20 mouse cellular contexts compared by ENCODE assay signal in genomic region chr2:155523706-155524105, GRCm38 (mm10). TPM values are rescaled to one million over a fixed set of nuclear protein-coding genes. Genes with fewer than 3 reads are reported as not detected.
"Had no signal": no experiment of that assay in that cellular context is flagged by ENCODE, and none has a peak within 500 bp of the region (broad histone marks: within the 10 kb centered on the region; RNA-seq: fewer than 3 reads in every experiment).

No protein-coding gene starts in this region.

- H3K4me1 ChIP-seq: intestine, embryonic 15.5 days; stomach, embryonic 15.5 days had no signal

- H3K36me3 ChIP-seq: intestine, embryonic 15.5 days; neural tube, embryonic 13.5 days; stomach, embryonic 15.5 days had no signal

- H3K27ac ChIP-seq: intestine, embryonic 15.5 days; layer of hippocampus, adult 2 months; left cerebral cortex, adult 2 months; macrophage; neural tube, embryonic 13.5 days; stomach, embryonic 15.5 days had no signal

- ATAC-seq: intestine, embryonic 15.5 days; lung, postnatal 0 days had no signal

- H3K4me3 ChIP-seq: intestine, embryonic 15.5 days; layer of hippocampus, adult 2 months; left cerebral cortex, adult 2 months; neural tube, embryonic 13.5 days; stomach, embryonic 15.5 days had no signal

- H3K27me3 ChIP-seq: intestine, embryonic 15.5 days; neural tube, embryonic 13.5 days; stomach, embryonic 15.5 days had no signal

- H3K4me2 ChIP-seq: intestine, embryonic 15.5 days; lung, embryonic 14.5 days; midbrain, embryonic 11.5 days; neural tube, embryonic 13.5 days; stomach, embryonic 15.5 days had no signal

- H3K9ac ChIP-seq: intestine, embryonic 15.5 days; lung, embryonic 14.5 days; neural tube, embryonic 13.5 days; stomach, embryonic 15.5 days had no signal

- DNase-seq: kidney, adult 18-20 months; kidney, adult 9 months; kidney, postnatal 14 days; layer of hippocampus, postnatal 36 days; lung, embryonic 14.5 days; midbrain, embryonic 14.5 days; retina, postnatal 1 day; right cerebral cortex, postnatal 25 days; spleen, adult 18-20 months; thymus, postnatal 25 days had no signal

- H3K9me3 ChIP-seq: intestine, embryonic 15.5 days; neural tube, embryonic 13.5 days; stomach, embryonic 15.5 days had no signal

RNA-seq across cellular contexts. Expression of gene Ggt7, which starts 5.7 kb away (rescaled TPM):
- total RNA-seq: megakaryocyte-erythroid progenitor cell, adult 5-6 weeks; neutrophil, adult 5-6 weeks had no signal
- polyA plus RNA-seq: macrophage had no signal
